Mouse (Mus musculus): ENCODE measurements around the gene Ccdc34. TPM values are rescaled to one million over a fixed set of nuclear protein-coding genes. Genes with fewer than 3 reads are reported as not detected.
A peak's percentile ranks its signal among the peaks of the same experiment; 100 is the strongest.

Ccdc34 gene
- polyA plus RNA-seq, 1 experiment, result 45.9 TPM

DNA sequence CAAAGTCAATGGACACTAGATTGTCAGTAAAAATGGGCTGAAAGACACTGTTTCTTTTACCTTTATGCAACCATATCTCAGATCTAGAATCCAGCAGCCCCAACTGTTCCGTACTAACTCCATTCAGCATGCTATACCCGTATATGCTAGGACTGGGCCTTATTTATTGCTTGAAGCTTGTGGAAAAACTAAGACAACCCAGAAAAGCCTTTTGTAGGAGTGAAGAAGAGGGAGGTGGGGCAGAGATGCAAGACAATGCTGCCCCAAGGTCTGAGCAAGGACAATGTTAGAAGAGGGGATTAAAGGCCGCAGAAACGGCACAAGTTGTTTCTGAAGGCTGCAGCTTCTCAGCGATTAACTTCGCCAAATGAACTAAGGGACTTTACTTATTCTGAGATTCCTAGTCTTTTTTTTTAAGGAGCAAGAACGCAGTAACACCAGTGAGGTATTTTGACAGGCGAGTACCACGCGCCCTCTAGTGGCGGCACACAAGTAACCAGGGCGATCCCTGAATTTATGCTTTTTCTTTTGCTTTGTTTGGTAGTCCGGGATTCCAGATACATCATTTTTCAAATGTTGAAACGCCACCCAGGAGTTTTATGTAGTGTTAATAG lies 187.2 kb downstream of the Ccdc34 start:
- Histone ChIP-seq H3K4me3 (ENCODE audit: low read depth, low read length) (no peak overlapping the region), H3K27me3 (ENCODE audit: control insufficient read depth, insufficient read depth, low read length, poor library complexity, severe bottlenecking) (no peaks in the 10 kb centered on the region), H3K9ac (ENCODE audit: low read depth, poor library complexity, severe bottlenecking) (no peak overlapping the region), H3K4me1 (ENCODE audit: control insufficient read depth, insufficient read depth, low read length) (no peaks in the 10 kb centered on the region), H3K36me3 (ENCODE audit: control insufficient read depth, insufficient read depth, low read length, poor library complexity, severe bottlenecking) (no peaks in the 10 kb centered on the region), H3K9me3 (replicated peaks; ENCODE audit: control insufficient read depth, insufficient read depth, low read length, poor library complexity, severe bottlenecking) (no peaks in the 10 kb centered on the region), H3K27ac (ENCODE audit: insufficient read depth, low read length) (no peak overlapping the region)
- TF ChIP-seq CTCF (IDR thresholded peaks at IDR 0.05; ENCODE audit: low read depth, low read length), result peak; percentile 76
- no peak for TF ChIP-seq POLR2A (IDR thresholded peaks at IDR 0.05; ENCODE audit: insufficient read depth, low read length)
- TF ChIP-seq EP300 (IDR thresholded peaks at IDR 0.05; ENCODE audit: insufficient read depth, low read depth, low read length), result no peak

DNA sequence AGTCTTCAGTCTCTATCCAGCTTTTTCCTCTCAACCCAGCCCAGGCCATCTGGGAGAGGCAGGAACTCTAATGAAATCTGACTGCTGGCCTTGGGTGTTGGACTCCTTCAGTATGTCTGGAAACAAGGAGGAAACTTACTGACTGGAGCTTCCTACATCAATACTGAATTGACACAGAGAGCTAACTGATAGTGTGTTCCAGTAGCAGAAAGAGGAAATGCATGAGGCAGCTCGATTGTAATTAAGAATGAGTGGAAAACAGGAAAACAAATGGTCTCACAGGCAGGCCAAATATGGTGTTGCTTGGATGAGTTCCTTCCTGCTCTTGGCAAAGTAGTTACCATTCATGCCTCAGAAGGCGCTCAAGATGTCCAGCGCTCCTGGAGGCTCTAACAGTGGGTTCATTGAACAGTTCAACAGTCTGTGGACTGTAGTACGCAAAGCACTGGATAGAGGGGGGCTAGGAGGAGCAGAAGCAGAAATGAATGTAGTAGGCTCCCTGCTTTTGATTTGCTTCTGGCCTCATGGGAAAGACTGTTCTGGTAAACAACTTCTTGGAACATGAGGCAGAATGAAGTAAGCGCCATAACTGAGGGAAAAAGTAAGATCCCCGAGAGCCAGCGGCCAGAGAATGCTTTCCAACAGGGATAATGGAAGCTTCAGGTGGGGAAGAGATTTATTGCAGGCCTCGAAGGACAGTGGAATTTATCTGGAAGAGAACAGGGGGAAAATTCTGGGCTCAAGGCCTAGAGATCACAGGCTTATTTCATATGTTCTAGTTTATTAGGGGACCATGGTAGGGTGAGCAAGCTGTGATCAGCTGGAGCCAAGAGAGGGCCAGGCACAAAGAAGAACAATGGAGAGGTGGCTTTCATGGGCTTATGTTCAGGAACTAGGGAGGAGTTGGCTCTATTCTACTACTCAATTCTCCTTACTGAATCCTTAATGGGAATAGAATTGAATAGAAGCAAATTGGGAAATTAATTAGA lies 193.2 kb downstream of the Ccdc34 start:
- no peaks in the 10 kb centered on the region; the same call in 1 of the 2 replicates for H3K27me3 ChIP-seq (ENCODE audit: control insufficient read depth, insufficient read depth, low read length, poor library complexity, severe bottlenecking)
- no peak overlapping the region for H3K9ac ChIP-seq (ENCODE audit: low read depth, poor library complexity, severe bottlenecking)
- no peaks in the 10 kb centered on the region for H3K36me3 ChIP-seq (ENCODE audit: control insufficient read depth, insufficient read depth, low read length, poor library complexity, severe bottlenecking)
- no peak overlapping the region for H3K4me3 ChIP-seq (ENCODE audit: low read depth, low read length)
- TF ChIP-seq CTCF (IDR thresholded peaks at IDR 0.05; ENCODE audit: low read depth, low read length) (no peak), EP300 (IDR thresholded peaks at IDR 0.05; ENCODE audit: insufficient read depth, low read depth, low read length) (no peak), POLR2A (IDR thresholded peaks at IDR 0.05; ENCODE audit: insufficient read depth, low read length) (no peak)
- H3K9me3 ChIP-seq (replicated peaks; ENCODE audit: control insufficient read depth, insufficient read depth, low read length, poor library complexity, severe bottlenecking), result no peaks in the 10 kb centered on the region
- H3K27ac ChIP-seq (ENCODE audit: insufficient read depth, low read length), result no peak overlapping the region
- H3K4me1 ChIP-seq (ENCODE audit: control insufficient read depth, insufficient read depth, low read length), result no peaks in the 10 kb centered on the region

DNA sequence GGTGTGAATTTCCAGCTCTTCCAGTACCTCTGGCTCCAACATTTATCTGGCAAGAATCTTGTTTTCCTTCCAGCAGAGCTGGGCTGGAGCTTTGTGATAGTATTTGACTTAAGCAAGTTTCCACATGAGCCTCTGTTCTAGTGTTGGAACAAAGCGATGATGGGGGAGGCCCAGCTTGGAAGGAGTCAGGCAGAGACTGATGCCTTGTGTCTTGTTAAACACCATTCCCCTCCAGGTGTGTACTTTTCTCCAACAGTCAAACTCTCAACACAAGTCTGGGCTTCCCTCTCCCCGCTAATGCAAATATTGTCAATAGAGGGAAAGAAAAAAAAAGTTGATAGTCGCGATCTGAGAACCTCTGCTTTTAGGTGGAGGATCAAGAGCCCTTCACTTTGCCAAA lies 196.7 kb downstream of the Ccdc34 start:
- Histone ChIP-seq H3K36me3 (ENCODE audit: control insufficient read depth, insufficient read depth, low read length, poor library complexity, severe bottlenecking) (no peaks in the 10 kb centered on the region), H3K4me1 (ENCODE audit: control insufficient read depth, insufficient read depth, low read length) (no peaks in the 10 kb centered on the region), H3K4me3 (ENCODE audit: low read depth, low read length) (no peak overlapping the region), H3K9ac (ENCODE audit: low read depth, poor library complexity, severe bottlenecking) (no peak overlapping the region), H3K27ac (ENCODE audit: insufficient read depth, low read length) (no peak overlapping the region), H3K27me3 (ENCODE audit: control insufficient read depth, insufficient read depth, low read length, poor library complexity, severe bottlenecking) (no peaks in the 10 kb centered on the region; the same call in 1 of the 2 replicates), H3K9me3 (replicated peaks; ENCODE audit: control insufficient read depth, insufficient read depth, low read length, poor library complexity, severe bottlenecking) (no peaks in the 10 kb centered on the region)
- TF ChIP-seq CTCF (IDR thresholded peaks at IDR 0.05; ENCODE audit: low read depth, low read length) (no peak), EP300 (IDR thresholded peaks at IDR 0.05; ENCODE audit: insufficient read depth, low read depth, low read length) (no peak)

DNA sequence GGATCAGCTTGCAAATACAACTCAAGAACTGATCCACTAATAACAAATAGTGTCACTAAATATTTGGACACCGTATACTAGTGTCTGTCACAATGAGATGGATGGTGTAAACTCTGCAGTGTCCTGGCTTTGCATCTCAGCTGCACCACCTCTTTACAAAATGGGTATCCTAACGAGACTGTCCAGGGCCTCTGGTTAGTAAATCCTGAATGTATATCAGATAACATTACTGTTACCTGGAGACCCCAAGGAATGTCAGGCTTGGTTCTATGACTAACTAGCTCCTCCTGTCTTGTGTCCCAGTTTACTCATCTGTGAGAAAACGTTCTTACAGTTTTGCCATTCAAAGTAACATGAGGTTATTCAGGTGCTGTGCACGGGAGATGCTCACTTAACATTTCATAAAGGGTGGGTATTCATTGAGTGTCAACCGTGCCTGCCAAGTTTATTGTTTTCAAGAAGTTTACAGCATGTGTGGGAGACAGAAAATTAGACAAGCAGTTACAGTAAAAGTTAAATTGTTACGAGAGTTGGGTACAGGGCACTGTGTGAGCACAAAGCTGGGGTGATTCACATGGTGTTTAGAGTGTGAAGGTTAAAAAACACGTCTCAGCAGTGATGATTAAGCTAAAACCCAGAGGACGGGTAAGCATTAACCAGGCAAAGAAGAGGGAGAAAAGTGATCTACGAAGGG lies 197.5 kb downstream of the Ccdc34 start:
- Histone ChIP-seq H3K27ac (ENCODE audit: insufficient read depth, low read length) (no peak overlapping the region), H3K9me3 (replicated peaks; ENCODE audit: control insufficient read depth, insufficient read depth, low read length, poor library complexity, severe bottlenecking) (no peaks in the 10 kb centered on the region), H3K4me3 (ENCODE audit: low read depth, low read length) (no peak overlapping the region), H3K27me3 (ENCODE audit: control insufficient read depth, insufficient read depth, low read length, poor library complexity, severe bottlenecking) (no peaks in the 10 kb centered on the region; the same call in 1 of the 2 replicates), H3K9ac (ENCODE audit: low read depth, poor library complexity, severe bottlenecking) (no peak overlapping the region), H3K36me3 (ENCODE audit: control insufficient read depth, insufficient read depth, low read length, poor library complexity, severe bottlenecking) (no peaks in the 10 kb centered on the region), H3K4me1 (ENCODE audit: control insufficient read depth, insufficient read depth, low read length) (no peaks in the 10 kb centered on the region)
- no peak for TF ChIP-seq EP300 (IDR thresholded peaks at IDR 0.05; ENCODE audit: insufficient read depth, low read depth, low read length)
- no peak for TF ChIP-seq CTCF (IDR thresholded peaks at IDR 0.05; ENCODE audit: low read depth, low read length)
- TF ChIP-seq POLR2A (IDR thresholded peaks at IDR 0.05; ENCODE audit: insufficient read depth, low read length), result no peak

DNA sequence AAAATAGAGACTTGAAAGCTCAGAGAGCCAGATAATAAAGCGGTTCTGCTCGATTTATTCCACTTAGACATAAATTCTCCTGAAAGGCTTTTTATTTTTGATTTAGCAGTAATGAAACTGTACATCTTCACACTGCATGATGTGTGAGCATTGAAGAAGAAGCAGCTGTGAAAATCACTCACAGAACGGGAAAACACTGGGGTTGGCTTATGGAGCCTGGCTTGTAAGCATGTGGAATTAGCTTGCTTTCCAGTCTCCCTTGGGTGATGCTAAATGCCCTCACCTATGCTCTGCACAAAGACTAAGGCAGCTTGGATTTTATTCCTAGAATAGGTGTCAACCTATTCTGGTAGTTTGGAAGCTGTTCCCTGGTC lies 198.1 kb downstream of the Ccdc34 start:
- Histone ChIP-seq H3K36me3 (ENCODE audit: control insufficient read depth, insufficient read depth, low read length, poor library complexity, severe bottlenecking) (no peaks in the 10 kb centered on the region), H3K9ac (ENCODE audit: low read depth, poor library complexity, severe bottlenecking) (no peak overlapping the region), H3K4me3 (ENCODE audit: low read depth, low read length) (no peak overlapping the region), H3K9me3 (replicated peaks; ENCODE audit: control insufficient read depth, insufficient read depth, low read length, poor library complexity, severe bottlenecking) (no peaks in the 10 kb centered on the region), H3K27me3 (ENCODE audit: control insufficient read depth, insufficient read depth, low read length, poor library complexity, severe bottlenecking) (no peaks in the 10 kb centered on the region; the same call in 1 of the 2 replicates), H3K27ac (ENCODE audit: insufficient read depth, low read length) (no peak overlapping the region), H3K4me1 (ENCODE audit: control insufficient read depth, insufficient read depth, low read length) (no peaks in the 10 kb centered on the region)
- TF ChIP-seq POLR2A (IDR thresholded peaks at IDR 0.05; ENCODE audit: insufficient read depth, low read length) (no peak), EP300 (IDR thresholded peaks at IDR 0.05; ENCODE audit: insufficient read depth, low read depth, low read length) (no peak), CTCF (IDR thresholded peaks at IDR 0.05; ENCODE audit: low read depth, low read length) (no peak)

Measured in ES-Bruce4 (cell line).